Mouse (Mus musculus) myocyte (in vitro differentiated cells): ENCODE results near the gene Krtdap. TPM values are rescaled to one million over a fixed set of nuclear protein-coding genes. Genes with fewer than 3 reads are reported as not detected.

ENCODE experiments used
- H3K27me3 ChIP-seq: one replicate; pipeline ENCODE4 v1.6.1; 2011; ENCODE audit not compliant: control insufficient read depth, insufficient read depth, insufficient read length
- H3K36me3 ChIP-seq: one replicate; pipeline ENCODE4 v1.6.1; 2011; ENCODE audit not compliant: control insufficient read depth, insufficient read depth
- H3K4me2 ChIP-seq: one replicate; pipeline ENCODE4 v1.6.1; 2011; ENCODE audit warnings: low read depth, control low read depth
- H3K4me3 ChIP-seq: one replicate; pipeline ENCODE4 v1.5.1; 2011; ENCODE audit warnings: mild to moderate bottlenecking, control low read depth, moderate library complexity
- H3K79me2 ChIP-seq: one replicate; pipeline ENCODE4 v1.6.1; 2011; ENCODE audit not compliant: control insufficient read depth, insufficient read depth
- H3ac ChIP-seq: one replicate; pipeline ENCODE4 v1.6.1; 2011; ENCODE audit not compliant: control insufficient read depth, insufficient read length
- CEBPB ChIP-seq: IDR thresholded peaks from 2 replicates; pipeline ENCODE4 v1.6.1; 2011; ENCODE audit warnings: mild to moderate bottlenecking, moderate library complexity; ENCODE audit not compliant: poor library complexity, insufficient read depth, severe bottlenecking
- E2F4 ChIP-seq: IDR thresholded peaks from one replicate; pipeline ENCODE4 v1.6.1; 2011; ENCODE audit warnings: mild to moderate bottlenecking, control low read depth, moderate library complexity; ENCODE audit not compliant: insufficient read depth
- MAX ChIP-seq: IDR thresholded peaks from one replicate; pipeline ENCODE4 v1.6.1; 2011; ENCODE audit warnings: low read depth, mild to moderate bottlenecking, control low read depth
- MYOD1 ChIP-seq, 3 experiments: IDR thresholded peaks; one replicate each; pipeline ENCODE4 v1.6.1; 2011; ENCODE audit warnings: control low read depth in 2 of 3, low read depth in 2 of 3, mild to moderate bottlenecking in 2 of 3, moderate library complexity in 1 of 3; ENCODE audit not compliant: insufficient read length in 2 of 3, control insufficient read depth in 1 of 3
- MYOG ChIP-seq, 3 experiments: IDR thresholded peaks; one replicate each; pipeline ENCODE4 v1.6.1; 2011; ENCODE audit warnings: control low read depth in 2 of 3, low read depth in 2 of 3, mild to moderate bottlenecking in 2 of 3; ENCODE audit not compliant: insufficient read length in 2 of 3, control insufficient read depth in 1 of 3, insufficient read depth in 1 of 3
- POLR2A ChIP-seq: IDR thresholded peaks from one replicate; pipeline ENCODE4 v1.6.1; 2011; ENCODE audit warnings: low read depth, mild to moderate bottlenecking, control low read depth, moderate library complexity; ENCODE audit not compliant: insufficient read length
- POLR2AphosphoS2 ChIP-seq: IDR thresholded peaks from one replicate; pipeline ENCODE4 v1.6.1; 2011; ENCODE audit warnings: low read depth, control low read depth; ENCODE audit not compliant: insufficient read length
- REST ChIP-seq: IDR thresholded peaks from one replicate; pipeline ENCODE4 v1.6.1; 2011; ENCODE audit warnings: mild to moderate bottlenecking, control low read depth, moderate library complexity; ENCODE audit not compliant: insufficient read depth, insufficient read length
- SRF ChIP-seq: IDR thresholded peaks from one replicate; pipeline ENCODE4 v1.6.1; 2011; ENCODE audit warnings: low read depth; ENCODE audit not compliant: control insufficient read depth, insufficient read length
- TCF12 ChIP-seq: IDR thresholded peaks from one replicate; pipeline ENCODE4 v1.6.1; 2011; ENCODE audit warnings: mild to moderate bottlenecking, control low read depth; ENCODE audit not compliant: poor library complexity, insufficient read depth, severe bottlenecking
- TCF3 ChIP-seq: IDR thresholded peaks from one replicate; pipeline ENCODE4 v1.6.1; 2011; ENCODE audit warnings: low read depth, control low read depth; ENCODE audit not compliant: insufficient read length
- USF1 ChIP-seq: IDR thresholded peaks from one replicate; pipeline ENCODE4 v1.6.1; 2011; ENCODE audit warnings: low read depth, mild to moderate bottlenecking, control low read depth, moderate library complexity
- polyA plus RNA-seq: library from polyadenylated mRNA; unstranded; fragments of >200 nt; fragmentation: generic; extraction: Trizol; gene quantifications from one replicate; pipeline ENCODE4 v1.2.1, GENCODE M21; 2012; ENCODE audit warnings: missing spikeins

Krtdap gene
- polyA plus RNA-seq, 1 experiment, result not detected

- Histone ChIP-seq H3K36me3 (no peaks in the 10 kb centered on the region), H3ac (no peak overlapping the region), H3K4me3 (no peak overlapping the region), H3K27me3 (peaks cover 31% of the 10 kb centered on the region), H3K79me2 (no peaks in the 10 kb centered on the region), H3K4me2 (no peak overlapping the region)
- TF ChIP-seq TCF12, result no peak
- TF ChIP-seq MAX, result no peak
- no peak for TF ChIP-seq POLR2AphosphoS2
- TF ChIP-seq POLR2A, result no peak
- no peak for TF ChIP-seq CEBPB
- TF ChIP-seq MYOD1 (IDR thresholded peaks at IDR 0.05; ENCODE audit: control insufficient read depth in 1 of 3, insufficient read length in 2 of 3, low read depth in 2 of 3), result no peak
- no peak for TF ChIP-seq TCF3
- no peak for TF ChIP-seq SRF
- no peak for TF ChIP-seq E2F4
- TF ChIP-seq MYOG (IDR thresholded peaks at IDR 0.05; ENCODE audit: control insufficient read depth in 1 of 3, insufficient read depth in 1 of 3, insufficient read length in 2 of 3, low read depth in 2 of 3), result no peak
- no peak for TF ChIP-seq USF1
- TF ChIP-seq REST, result no peak
Measured at GRCm38 (mm10) chr7:30761769-30762352, 25.8 kb upstream of the Krtdap start.

- Histone ChIP-seq H3K27me3 (peaks cover 31% of the 10 kb centered on the region), H3K4me3 (no peak within 1 kb of the TSS), H3K36me3 (no peaks in the 10 kb centered on the region), H3K79me2 (no peaks in the 10 kb centered on the region), H3ac (no peak within 1 kb of the TSS), H3K4me2 (no peak within 1 kb of the TSS)
- no peak for TF ChIP-seq TCF12
- TF ChIP-seq MYOG (IDR thresholded peaks at IDR 0.05; ENCODE audit: control insufficient read depth in 1 of 3, insufficient read depth in 1 of 3, insufficient read length in 2 of 3, low read depth in 2 of 3), result no peak
- TF ChIP-seq POLR2A, result no peak
- TF ChIP-seq E2F4, result no peak
- no peak for TF ChIP-seq POLR2AphosphoS2
- no peak for TF ChIP-seq USF1
- no peak for TF ChIP-seq MAX
- TF ChIP-seq MYOD1 (IDR thresholded peaks at IDR 0.05; ENCODE audit: control insufficient read depth in 1 of 3, insufficient read length in 2 of 3, low read depth in 2 of 3), result no peak
- no peak for TF ChIP-seq TCF3
- TF ChIP-seq CEBPB, result no peak
Measured at GRCm38 (mm10) chr7:30763456-30763855, 24.2 kb upstream of the Krtdap start, which contains the start of gene Dmkn. TSS of gene Dmkn (plus strand) at chr7:30763756.

- TF ChIP-seq POLR2AphosphoS2, result no peak
- TF ChIP-seq TCF3, result no peak
- no peak for TF ChIP-seq POLR2A
- TF ChIP-seq TCF12, result no peak
- H3K4me3 ChIP-seq, result no peak overlapping the region
- H3K36me3 ChIP-seq, result no peaks in the 10 kb centered on the region
- no peak overlapping the region for H3ac ChIP-seq
- no peaks in the 10 kb centered on the region for H3K79me2 ChIP-seq
- peaks cover 31% of the 10 kb centered on the region for H3K27me3 ChIP-seq
- H3K4me2 ChIP-seq, result no peak overlapping the region
Measured at GRCm38 (mm10) chr7:30765173-30765572, 22.5 kb upstream of the Krtdap start.

GRCm38 (mm10) chr7:30766408-30766807 lies 21.3 kb upstream of the Krtdap start:
- TF ChIP-seq REST, result no peak
- TF ChIP-seq SRF, result no peak
- no peak for TF ChIP-seq MYOD1 (IDR thresholded peaks at IDR 0.05; ENCODE audit: control insufficient read depth in 1 of 3, insufficient read length in 2 of 3, low read depth in 2 of 3)
- no peak for TF ChIP-seq MYOG (IDR thresholded peaks at IDR 0.05; ENCODE audit: control insufficient read depth in 1 of 3, insufficient read depth in 1 of 3, insufficient read length in 2 of 3, low read depth in 2 of 3)
- no peak for TF ChIP-seq CEBPB
- no peak for TF ChIP-seq E2F4
- no peak for TF ChIP-seq TCF3
- TF ChIP-seq POLR2A, result no peak
- TF ChIP-seq POLR2AphosphoS2, result no peak
- no peak for TF ChIP-seq USF1
- TF ChIP-seq MAX, result no peak
- TF ChIP-seq TCF12, result no peak
- no peak overlapping the region for H3ac ChIP-seq
- no peaks in the 10 kb centered on the region for H3K36me3 ChIP-seq
- H3K79me2 ChIP-seq, result no peaks in the 10 kb centered on the region
- H3K27me3 ChIP-seq, result peaks cover 31% of the 10 kb centered on the region
- no peak overlapping the region for H3K4me3 ChIP-seq
- H3K4me2 ChIP-seq, result no peak overlapping the region

GRCm38 (mm10) chr7:30769236-30769635 lies 18.5 kb upstream of the Krtdap start:
- Histone ChIP-seq H3ac (no peak overlapping the region), H3K27me3 (peaks cover 13% of the 10 kb centered on the region), H3K4me2 (no peak overlapping the region), H3K4me3 (no peak overlapping the region), H3K79me2 (no peaks in the 10 kb centered on the region), H3K36me3 (no peaks in the 10 kb centered on the region)
- TF ChIP-seq TCF3 (no peak), SRF (no peak), POLR2A (no peak), USF1 (no peak), MYOD1 (IDR thresholded peaks at IDR 0.05; ENCODE audit: control insufficient read depth in 1 of 3, insufficient read length in 2 of 3, low read depth in 2 of 3) (no peak), CEBPB (no peak), MYOG (IDR thresholded peaks at IDR 0.05; ENCODE audit: control insufficient read depth in 1 of 3, insufficient read depth in 1 of 3, insufficient read length in 2 of 3, low read depth in 2 of 3) (no peak), MAX (no peak), E2F4 (no peak), POLR2AphosphoS2 (no peak), TCF12 (no peak), REST (no peak)
